Mouse (Mus musculus): ENCODE measurements around the gene Fanci.

Gene Fanci

GRCm38 (mm10) chr7:79387140-79387539 is 4.6 kb upstream of the Fanci start:
- no peak for DNase-seq (ENCODE audit: low spot score in 2 of 2)

DNA sequence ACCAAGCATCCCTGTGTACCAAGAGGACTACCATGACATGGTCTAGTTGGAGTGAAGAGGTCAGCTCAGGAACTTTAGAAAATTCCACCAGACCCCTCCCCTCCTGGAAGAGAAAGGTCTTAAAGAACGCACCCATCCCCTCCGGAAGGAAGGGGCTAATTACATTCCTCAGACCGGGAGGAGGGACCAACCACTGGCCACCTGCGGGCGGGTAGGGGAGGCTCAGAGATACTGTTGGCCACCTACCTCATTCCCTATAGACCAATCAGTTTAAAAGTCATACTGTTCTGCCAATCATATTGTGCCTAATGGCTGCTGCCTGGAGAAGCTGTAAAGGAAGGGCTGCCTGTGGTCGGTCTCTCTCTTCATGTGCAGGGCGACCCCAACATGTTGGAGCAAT is 3.7 kb upstream of the Fanci start:
- no peak for DNase-seq (ENCODE audit: low spot score in 2 of 2)

DNA sequence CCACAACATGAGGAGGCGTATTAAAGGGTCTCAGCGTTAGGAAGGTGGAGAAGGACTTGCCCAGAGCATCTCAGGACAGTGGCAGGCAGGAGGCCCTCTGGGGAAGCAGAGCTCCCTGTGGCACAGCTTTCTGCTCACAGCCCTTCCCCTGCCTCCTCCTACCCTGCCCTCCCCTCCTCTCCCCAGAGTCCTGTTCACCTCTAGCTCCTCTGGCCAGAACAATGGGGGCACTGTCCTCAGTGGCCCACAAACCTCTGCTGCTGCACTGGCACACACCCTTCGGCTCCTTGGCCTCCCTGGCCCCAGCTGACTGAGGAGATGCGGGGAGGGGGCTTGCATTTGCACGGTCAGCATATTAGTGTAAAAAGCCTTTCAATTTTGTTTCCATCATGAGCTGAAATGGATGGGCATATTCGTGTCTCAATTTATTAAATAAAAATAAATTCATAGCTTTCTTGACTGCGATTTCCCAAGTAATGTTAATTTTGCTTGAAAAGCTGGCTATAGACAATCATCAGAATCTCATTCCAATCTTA is 3.0 kb upstream of the Fanci start:
- DNase-seq (ENCODE audit: low spot score in 2 of 2), result no peak

DNA sequence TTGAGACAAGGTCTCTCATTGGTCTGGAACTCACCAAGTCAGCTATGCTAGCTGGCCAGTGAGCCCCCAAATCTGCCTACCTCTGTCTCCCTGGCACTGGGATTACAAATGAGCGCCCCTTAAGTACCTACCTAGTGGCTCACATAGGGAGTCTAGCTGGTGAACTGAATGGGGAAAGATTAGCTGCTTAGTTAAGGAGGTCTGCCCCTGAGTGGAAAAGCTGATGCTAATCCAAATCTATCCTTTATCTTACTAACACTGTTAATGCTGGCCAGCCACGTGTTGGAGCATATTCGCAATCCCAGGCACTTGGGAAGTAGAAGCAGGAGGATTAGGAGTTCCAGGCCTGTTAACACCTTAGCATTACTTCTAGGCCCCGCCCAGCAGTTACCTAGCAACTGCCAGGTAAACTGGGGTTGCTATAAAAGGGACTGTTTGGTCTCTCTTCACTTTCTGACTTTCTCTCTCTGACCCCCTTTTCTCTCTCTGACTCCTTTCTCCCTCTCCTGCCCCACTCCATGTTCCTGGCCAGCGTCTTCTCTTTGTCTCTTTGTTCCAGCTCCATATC is 1.5 kb upstream of the Fanci start:
- no peak for DNase-seq (ENCODE audit: low spot score in 2 of 2)

- no peak for DNase-seq (ENCODE audit: low spot score in 2 of 2)
Observed at GRCm38 (mm10) chr7:79391471-79391870, 258 bp upstream of the Fanci start.

- no peak for DNase-seq (ENCODE audit: low spot score in 2 of 2)
Observed at GRCm38 (mm10) chr7:79392860-79393513, 1.3 kb downstream of the Fanci start.

- DNase-seq (ENCODE audit: low spot score in 2 of 2), result no peak
Observed at GRCm38 (mm10) chr7:79393924-79394323, 2.2 kb downstream of the Fanci start.

- no peak for DNase-seq (ENCODE audit: low spot score in 2 of 2)
Observed at GRCm38 (mm10) chr7:79394666-79395065, 2.9 kb downstream of the Fanci start.

DNA sequence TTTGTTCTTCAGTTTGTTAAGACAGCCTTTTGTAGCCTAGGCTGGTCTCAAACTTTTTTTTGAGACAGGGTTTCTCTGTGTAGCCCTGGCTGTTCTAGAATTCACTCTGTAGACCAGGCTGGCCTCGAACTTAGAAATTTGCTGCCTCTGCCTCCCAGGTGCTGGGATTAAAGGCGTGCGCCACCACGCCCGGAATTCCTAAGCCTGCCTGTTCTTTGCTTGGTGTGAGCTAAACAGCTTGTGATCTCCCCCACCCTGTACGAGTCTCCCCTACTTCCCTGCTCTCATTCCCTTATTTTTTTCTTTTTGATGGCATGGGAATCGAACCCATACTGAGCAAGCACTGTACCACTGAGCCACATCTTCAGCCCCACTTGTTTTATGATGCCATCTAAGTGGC is 3.5 kb downstream of the Fanci start:
- no peak for DNase-seq (ENCODE audit: low spot score in 2 of 2)

DNA sequence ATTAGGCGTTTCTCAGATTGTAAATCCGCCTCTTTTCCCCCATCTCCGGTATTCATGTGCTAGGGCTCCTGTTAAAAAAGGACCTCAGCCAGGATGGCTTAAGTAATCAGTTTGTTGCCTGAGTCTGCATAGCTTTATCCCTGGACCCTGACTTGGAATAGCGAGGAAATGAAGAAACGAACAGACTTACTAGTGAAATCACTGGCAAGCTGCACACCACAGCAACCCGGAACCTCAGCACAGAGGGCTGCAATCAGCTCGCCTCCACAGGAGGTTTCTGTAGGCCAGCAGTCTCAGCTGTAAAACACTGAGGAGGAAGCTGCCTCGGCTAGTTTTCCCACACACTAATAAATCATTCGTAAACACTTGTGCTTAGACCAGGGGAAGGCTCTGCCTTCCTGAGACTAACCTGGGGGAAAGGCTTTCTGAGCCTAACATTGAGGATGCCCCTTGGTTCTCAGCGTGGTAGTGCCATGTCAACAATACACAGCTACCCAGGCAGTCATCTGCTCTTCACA is 5.8 kb downstream of the Fanci start:
- DNase-seq (ENCODE audit: low spot score in 2 of 2), result no peak

DNA sequence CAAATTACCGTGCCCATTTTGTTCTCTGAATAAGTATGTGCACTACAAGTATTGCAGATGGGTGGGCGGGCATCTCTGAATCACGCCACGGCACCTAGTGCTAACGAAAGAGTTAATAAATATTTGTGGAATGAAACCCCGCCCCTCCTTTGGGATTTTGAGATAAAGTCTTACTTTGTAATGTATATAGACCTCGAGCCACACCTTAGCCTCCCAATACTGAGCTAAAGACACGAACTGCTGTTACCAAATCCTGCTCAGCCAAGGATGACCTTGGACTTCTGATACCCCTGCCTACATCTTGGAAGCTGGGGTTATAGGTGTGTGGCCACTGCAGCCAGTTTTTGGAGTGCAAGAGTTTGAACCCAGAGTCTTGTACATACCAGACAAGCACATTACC is 6.7 kb downstream of the Fanci start:
- DNase-seq (ENCODE audit: low spot score in 2 of 2), result no peak

DNA sequence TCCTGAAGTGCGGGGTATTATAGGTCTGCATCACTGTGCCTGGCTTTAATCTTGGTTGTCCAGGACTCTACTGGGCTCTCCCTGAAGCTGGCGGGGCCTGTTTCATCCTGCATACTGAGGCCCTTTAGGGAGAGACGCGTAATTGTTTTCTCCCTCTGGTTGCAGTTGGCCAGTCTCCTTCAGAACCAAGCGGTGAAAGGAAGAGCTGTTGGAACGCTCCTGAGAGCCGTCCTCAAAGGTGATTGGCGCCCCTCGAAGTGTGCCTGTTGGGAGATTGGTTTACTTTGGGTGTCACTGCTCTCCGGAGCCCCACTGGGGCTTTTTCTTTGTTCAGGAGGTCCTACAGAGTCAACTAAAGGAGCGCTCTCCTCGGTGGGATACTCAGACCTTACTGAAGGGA is 7.2 kb downstream of the Fanci start:
- no peak for DNase-seq (ENCODE audit: low spot score in 2 of 2)

- DNase-seq (ENCODE audit: low spot score in 2 of 2), result no peak
Observed at GRCm38 (mm10) chr7:79400296-79400695, 8.6 kb downstream of the Fanci start.

- no peak for DNase-seq (ENCODE audit: low spot score in 2 of 2)
Observed at GRCm38 (mm10) chr7:79414449-79415375, 23.0 kb downstream of the Fanci start.

DNA sequence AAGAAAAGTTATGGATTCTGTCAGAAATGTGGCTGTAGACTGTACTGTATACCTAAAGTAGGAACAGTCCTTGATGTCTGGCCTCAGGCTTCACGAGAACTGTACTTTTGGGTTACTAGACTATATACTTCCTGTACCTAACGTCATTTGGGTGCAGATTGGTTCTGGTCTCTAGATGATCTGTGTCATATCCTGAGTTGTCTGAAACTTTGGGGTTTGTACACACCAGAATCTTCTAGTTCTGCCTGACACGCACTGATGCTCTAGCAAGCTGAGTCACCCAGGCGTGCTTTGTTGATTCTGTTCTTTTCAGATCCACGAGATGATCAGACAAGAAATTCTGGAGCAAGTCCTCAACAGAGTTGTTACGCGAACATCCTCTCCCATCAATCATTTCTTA is 28.2 kb downstream of the Fanci start:
- no peak for DNase-seq (ENCODE audit: low spot score in 2 of 2)

- DNase-seq (ENCODE audit: low spot score in 2 of 2), result no peak
Observed at GRCm38 (mm10) chr7:79422876-79423275, 31.1 kb downstream of the Fanci start.

GRCm38 (mm10) chr7:79425804-79426203 is 34.1 kb downstream of the Fanci start:
- DNase-seq (ENCODE audit: low spot score in 2 of 2), result no peak

GRCm38 (mm10) chr7:79428243-79428642 is 36.5 kb downstream of the Fanci start:
- no peak for DNase-seq (ENCODE audit: low spot score in 2 of 2)

DNA sequence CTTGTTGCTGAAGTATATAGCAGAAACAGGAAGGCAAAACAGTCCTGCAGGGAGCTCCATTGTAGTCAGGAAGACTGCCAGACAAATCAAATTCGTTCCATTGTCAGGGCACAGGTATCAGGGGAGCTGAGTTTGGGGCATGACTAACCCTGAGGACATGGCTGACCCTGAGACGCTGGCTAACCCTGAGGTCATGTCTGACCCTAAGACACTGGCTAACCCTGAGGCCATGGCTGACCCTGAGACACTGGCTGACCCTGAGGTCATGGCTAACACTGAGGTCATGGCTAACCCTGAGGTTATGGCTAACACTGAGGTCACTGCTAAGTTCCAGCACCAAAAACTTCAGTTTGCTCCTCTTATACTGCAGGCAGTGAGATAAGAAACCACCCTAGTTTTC is 48.3 kb downstream of the Fanci start:
- DNase-seq (ENCODE audit: low spot score in 2 of 2), result no peak

DNA sequence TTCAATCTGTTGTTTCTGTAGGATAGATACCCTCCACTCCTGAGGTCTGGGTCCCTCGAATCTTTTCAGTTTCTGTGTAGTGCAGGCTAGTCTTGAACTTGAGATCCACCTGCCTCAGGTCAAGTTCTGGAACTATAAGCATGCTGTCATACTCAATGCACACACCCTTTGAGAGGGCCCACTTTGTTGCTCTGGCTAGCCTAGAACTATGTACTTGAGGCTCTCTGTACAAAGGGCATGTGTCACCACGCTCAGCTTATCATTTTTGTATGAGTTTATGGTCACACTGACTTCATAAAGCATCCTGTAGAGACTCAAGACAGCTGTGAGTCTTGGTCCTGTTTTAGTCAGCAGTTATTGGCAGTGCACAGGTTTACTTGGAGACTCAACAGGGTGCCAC is 55.3 kb downstream of the Fanci start:
- no peak for DNase-seq (ENCODE audit: low spot score in 2 of 2)

GRCm38 (mm10) chr7:79447486-79447885 is 55.8 kb downstream of the Fanci start:
- DNase-seq (ENCODE audit: low spot score in 2 of 2), result no peak

DNA sequence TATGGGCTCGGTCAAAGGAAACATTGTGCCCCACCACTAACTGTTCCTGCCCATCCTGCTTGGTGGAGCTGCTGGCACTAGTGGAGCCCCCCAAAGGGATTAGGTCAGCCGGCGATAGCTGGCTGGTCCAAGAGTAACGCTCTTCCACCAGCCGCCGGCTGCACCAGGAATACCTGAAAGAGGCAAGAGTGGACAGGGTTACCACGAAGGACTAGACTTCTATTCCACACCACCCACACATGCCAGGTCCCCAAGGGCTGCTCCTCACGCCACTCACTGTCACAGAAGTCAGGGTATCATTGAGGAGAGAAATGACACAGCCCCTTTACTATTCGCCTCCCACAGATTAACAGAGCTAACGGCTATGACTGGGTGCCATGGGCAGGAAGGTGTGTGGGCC is 70.0 kb downstream of the Fanci start:
- DNase-seq (ENCODE audit: low spot score in 2 of 2), result no peak
